Mouse (Mus musculus) lung, postnatal 14 days (tissue): Measurements from ENCODE around the gene Olfr1252.

Source experiments
- DNase-seq: peaks from one replicate; pipeline ENCODE4 v3.0.0; 2021

Olfr1252 gene

DNA sequence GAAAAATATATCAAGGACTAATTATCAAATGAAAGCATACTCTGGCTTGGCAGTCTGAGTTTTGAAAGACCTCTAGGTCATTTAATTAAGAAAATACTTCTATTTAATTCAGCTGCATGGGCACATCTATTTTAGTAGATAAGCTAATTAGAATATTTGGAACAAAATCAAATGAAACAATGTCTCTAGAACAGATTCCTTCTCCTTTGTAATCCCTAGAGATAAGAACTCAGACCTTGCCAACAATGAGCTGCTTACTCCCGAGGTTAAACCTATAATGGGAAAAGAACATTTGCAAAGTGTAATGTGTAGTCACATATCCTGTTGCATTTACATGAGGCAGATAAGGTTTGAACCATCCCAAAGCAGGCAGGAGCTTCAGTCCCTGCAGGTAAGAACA, at the start of gene Olfr1252:
Olfr1252 (minus strand) TSS at position 101 of the 400 bp plus-strand sequence.
- no peak for DNase-seq

DNA sequence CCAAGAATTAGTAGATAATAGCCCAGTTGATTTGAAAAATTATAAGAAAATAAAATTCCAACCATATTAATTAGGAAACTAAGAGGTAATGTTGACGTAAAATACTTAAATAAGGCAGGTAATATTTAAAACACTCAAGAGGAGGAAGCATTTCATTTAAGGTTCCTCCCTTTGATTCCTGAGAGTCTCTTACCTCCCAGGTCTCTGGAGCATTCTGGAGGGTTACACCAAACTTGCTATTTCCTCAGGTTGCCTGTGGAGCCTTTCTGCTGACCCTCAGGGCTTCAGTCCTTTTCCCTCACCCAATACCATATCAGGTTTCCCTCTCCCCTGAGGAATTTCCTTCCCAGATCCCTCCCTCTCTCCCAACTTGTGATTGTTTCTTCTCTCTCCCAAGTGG, 32.2 kb upstream of the Olfr1252 start, which contains the start of gene Olfr1253:
Olfr1253 (minus strand) TSS at position 101 of the 400 bp plus-strand sequence.
- no peak for DNase-seq

DNA sequence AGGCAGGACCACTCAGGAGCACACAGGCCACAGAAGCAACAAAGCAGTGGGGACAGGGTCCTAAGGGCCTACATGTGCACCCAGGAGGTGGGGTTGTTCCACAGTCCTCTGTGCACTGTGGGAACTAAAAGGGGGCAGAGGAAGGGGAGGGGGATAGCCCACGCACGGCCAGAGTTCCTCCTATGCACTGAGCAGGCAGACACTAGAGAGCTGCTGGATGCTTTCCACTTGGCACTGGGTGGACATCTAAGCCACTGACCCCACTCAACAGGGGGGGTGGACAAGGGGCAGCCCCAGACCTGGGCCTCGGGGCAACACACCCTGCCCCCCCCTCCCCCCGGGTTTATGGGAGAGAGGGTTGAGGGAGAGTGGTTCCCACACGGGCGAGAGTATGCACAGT, 32.8 kb downstream of the Olfr1252 start:
- DNase-seq = no peak

DNA sequence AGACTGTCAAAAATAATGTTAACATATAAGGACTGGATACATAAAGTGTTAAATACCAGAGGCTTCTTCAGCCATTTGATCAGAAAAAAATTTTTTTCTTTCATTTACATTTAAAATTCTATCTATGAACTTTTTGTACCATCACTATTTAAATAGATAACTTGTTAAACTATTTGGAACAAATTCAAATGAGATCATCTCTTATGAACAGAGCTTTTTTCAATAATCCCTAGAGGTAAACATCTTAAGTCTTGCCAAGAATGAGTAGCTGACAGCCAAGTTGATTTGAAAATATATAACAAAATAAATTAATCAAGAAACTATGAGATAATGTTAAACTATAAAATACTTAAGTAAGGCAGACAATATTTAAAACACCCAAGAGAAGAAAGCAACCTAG, 53.0 kb downstream of the Olfr1252 start, which contains the start of gene Olfr1251:
Olfr1251 (minus strand) TSS at position 101 of the 400 bp plus-strand sequence.
- DNase-seq = no peak
